Mouse (Mus musculus): ENCODE measurements at regions not wholly inside any gene's neighbourhood (a gene's known extent, or its start where the extent isn't known, plus 50 kb on each side); places are given as distances from the start of the nearest gene placed in this dataset.

DNA sequence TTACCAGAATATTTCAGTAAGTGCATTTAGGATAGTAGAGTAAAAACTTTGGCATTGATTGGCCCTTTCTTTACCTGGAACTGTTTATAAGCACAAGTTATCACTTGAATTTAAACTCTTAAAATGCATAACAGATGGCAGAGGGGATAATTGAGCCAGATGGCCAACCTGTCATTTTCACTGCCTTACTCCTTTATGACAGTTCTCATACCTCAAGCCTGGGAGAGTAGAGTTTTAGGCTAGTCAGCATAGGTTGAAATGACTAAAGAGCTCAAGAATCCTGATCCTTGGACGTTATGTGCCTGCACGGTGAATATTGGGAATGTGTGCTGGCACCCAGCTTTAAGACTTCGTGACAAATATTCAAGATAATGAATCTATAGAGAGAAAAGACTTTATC, 369.1 kb upstream of the Slc35b3 start:
- Histone ChIP-seq H3K27me3 (ENCODE audit: insufficient read depth, low read length) (no peaks in the 10 kb centered on the region), H3K36me3 (ENCODE audit: insufficient read depth, low read length) (no peaks in the 10 kb centered on the region), H3K9ac (ENCODE audit: low read depth, low read length) (no peak overlapping the region), H3K4me3 (replicated peaks; ENCODE audit: low read depth, low read length) (no peak overlapping the region), H3K4me1 (replicated peaks; ENCODE audit: insufficient read depth, low read length) (no peaks in the 10 kb centered on the region), H3K9me3 (replicated peaks; ENCODE audit: low read length) (no peaks in the 10 kb centered on the region), H3K27ac (no peak overlapping the region), H3K4me2 (ENCODE audit: low read length) (no peak overlapping the region)
- 89% methylated on average over 3 of the region's 3 CpGs for WGBS
- DNase-seq (ENCODE audit: low spot score) (no peak), ATAC-seq (replicated peaks; ENCODE audit: low FRiP score, low read depth) (no peak)
- TF ChIP-seq CTCF (IDR thresholded peaks at IDR 0.05; ENCODE audit: low read depth): no peak

DNA sequence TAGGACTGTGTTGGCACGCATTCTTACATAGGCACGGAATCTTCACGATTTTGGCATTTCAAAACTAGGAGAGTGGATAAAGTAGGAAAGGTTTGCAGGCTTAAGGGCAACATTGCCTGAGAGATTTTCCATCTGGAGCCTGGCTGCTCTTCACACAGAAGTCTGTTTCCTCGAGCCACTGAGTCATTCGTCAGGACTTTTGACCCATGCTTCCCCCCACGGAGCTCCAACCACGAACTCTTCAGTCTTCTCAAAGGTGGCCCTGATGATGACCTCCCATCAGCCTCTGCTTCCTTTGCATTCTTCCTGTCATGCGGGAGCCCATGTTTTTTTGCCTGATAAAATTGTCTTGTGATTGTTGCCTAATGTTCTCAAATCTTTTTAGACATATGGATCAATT, 365.5 kb upstream of the Slc35b3 start:
- TF ChIP-seq CTCF (IDR thresholded peaks at IDR 0.05; ENCODE audit: low read depth): no peak
- H3K27ac ChIP-seq: no peak overlapping the region
- no peaks in the 10 kb centered on the region for H3K4me1 ChIP-seq (replicated peaks; ENCODE audit: insufficient read depth, low read length)
- DNase-seq (ENCODE audit: low spot score) (no peak), ATAC-seq (replicated peaks; ENCODE audit: low FRiP score, low read depth) (no peak)
- no peaks in the 10 kb centered on the region for H3K27me3 ChIP-seq (ENCODE audit: insufficient read depth, low read length)
- no peak overlapping the region for H3K4me3 ChIP-seq (replicated peaks; ENCODE audit: low read depth, low read length)
- H3K9me3 ChIP-seq (replicated peaks; ENCODE audit: low read length): no peaks in the 10 kb centered on the region
- no peak overlapping the region for H3K4me2 ChIP-seq (ENCODE audit: low read length)
- 45% methylated on average over 8 of the region's 8 CpGs for WGBS
- H3K9ac ChIP-seq (ENCODE audit: low read depth, low read length): no peak overlapping the region
- H3K36me3 ChIP-seq (ENCODE audit: insufficient read depth, low read length): no peaks in the 10 kb centered on the region

DNA sequence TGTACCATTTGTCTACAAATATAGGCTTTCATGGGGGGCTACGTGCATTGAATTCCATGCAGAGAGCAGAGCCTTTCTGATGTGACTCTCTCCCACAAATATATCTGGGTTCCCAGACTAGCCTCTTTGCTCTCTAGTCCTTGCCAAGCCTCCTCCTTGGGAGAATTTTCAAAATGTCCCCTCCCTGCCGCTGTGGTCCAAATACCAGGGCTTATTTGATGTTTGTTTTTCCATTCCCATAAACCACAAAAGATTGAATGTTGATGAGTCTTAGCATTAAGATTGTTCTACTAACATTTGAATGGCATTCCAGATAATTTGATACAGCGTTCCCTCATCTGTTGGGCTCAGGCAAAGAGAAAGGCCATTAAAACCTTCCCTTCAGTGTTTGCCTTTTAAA, 360.4 kb upstream of the Slc35b3 start:
- Histone ChIP-seq H3K9me3 (replicated peaks; ENCODE audit: low read length) (no peaks in the 10 kb centered on the region), H3K4me1 (replicated peaks; ENCODE audit: insufficient read depth, low read length) (no peaks in the 10 kb centered on the region), H3K27ac (no peak overlapping the region), H3K4me3 (replicated peaks; ENCODE audit: low read depth, low read length) (no peak overlapping the region), H3K27me3 (ENCODE audit: insufficient read depth, low read length) (no peaks in the 10 kb centered on the region), H3K4me2 (ENCODE audit: low read length) (no peak overlapping the region), H3K36me3 (ENCODE audit: insufficient read depth, low read length) (no peaks in the 10 kb centered on the region), H3K9ac (ENCODE audit: low read depth, low read length) (no peak overlapping the region)
- 74% methylated on average over 3 of the region's 3 CpGs for WGBS
- TF ChIP-seq CTCF (IDR thresholded peaks at IDR 0.05; ENCODE audit: low read depth): no peak
- ATAC-seq (replicated peaks; ENCODE audit: low FRiP score, low read depth): no peak
- no peak for DNase-seq (ENCODE audit: low spot score)

DNA sequence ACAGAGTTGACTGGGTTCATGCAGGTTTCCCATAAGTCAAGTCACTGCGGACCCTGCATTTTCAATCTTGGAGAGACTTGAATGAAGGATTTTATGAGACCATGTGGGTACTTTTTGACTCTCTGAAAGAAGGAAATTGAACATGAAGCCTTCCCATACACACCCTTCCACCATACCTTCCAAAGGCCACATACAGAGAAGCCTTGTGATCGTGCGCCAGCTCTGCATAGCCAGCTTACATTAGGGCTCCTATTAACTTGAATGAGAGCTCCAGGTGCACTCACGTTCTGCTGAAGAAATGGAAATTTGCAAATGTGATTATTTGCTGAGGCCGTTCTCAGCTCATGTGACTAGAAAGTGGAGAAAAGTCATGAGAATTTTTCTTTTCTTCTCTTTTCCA, 349.1 kb upstream of the Slc35b3 start:
- WGBS: 92% methylated on average over 5 of the region's 5 CpGs

DNA sequence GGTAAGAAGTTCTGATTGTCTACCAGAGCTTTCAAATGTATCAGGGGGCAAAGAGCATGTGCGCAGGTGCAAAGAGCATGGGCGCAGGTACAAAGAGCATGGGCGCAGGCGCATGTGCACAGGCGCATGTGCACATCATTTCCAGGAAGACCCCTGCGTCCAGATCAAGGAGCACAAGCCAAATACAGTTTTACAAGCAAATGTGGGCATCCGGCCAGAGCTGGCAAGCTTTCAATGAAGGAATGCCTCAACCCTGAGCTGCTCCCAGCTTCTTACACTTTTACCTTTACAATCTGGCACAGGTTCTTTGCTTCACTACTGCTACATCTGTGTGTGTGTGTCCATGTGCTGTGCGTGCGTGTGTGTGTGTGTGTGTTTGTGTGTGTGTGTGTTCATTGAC, 347.2 kb upstream of the Slc35b3 start:
- Histone ChIP-seq H3K4me1 (replicated peaks; ENCODE audit: insufficient read depth, low read length) (no peaks in the 10 kb centered on the region), H3K4me3 (replicated peaks; ENCODE audit: low read depth, low read length) (no peak overlapping the region), H3K9me3 (replicated peaks; ENCODE audit: low read length) (no peaks in the 10 kb centered on the region), H3K9ac (ENCODE audit: low read depth, low read length) (no peak overlapping the region), H3K4me2 (ENCODE audit: low read length) (no peak overlapping the region), H3K36me3 (ENCODE audit: insufficient read depth, low read length) (no peaks in the 10 kb centered on the region), H3K27ac (no peak overlapping the region), H3K27me3 (ENCODE audit: insufficient read depth, low read length) (no peaks in the 10 kb centered on the region)
- 77% methylated on average over 9 of the region's 9 CpGs for WGBS
- ATAC-seq (replicated peaks; ENCODE audit: low FRiP score, low read depth) (no peak), DNase-seq (ENCODE audit: low spot score) (no peak)
- TF ChIP-seq CTCF (IDR thresholded peaks at IDR 0.05; ENCODE audit: low read depth): no peak

More for the DNA sequence above, 349.1 kb upstream of the Slc35b3 start:
- H3K4me2 ChIP-seq (ENCODE audit: low read length): no peak overlapping the region
- H3K4me1 ChIP-seq (replicated peaks; ENCODE audit: insufficient read depth, low read length): no peaks in the 10 kb centered on the region
- TF ChIP-seq CTCF (IDR thresholded peaks at IDR 0.05; ENCODE audit: low read depth): no peak
- H3K9ac ChIP-seq (ENCODE audit: low read depth, low read length): no peak overlapping the region
- H3K9me3 ChIP-seq (replicated peaks; ENCODE audit: low read length): no peaks in the 10 kb centered on the region
- H3K36me3 ChIP-seq (ENCODE audit: insufficient read depth, low read length): no peaks in the 10 kb centered on the region
- ATAC-seq (replicated peaks; ENCODE audit: low FRiP score, low read depth): no peak
- no peaks in the 10 kb centered on the region for H3K27me3 ChIP-seq (ENCODE audit: insufficient read depth, low read length)
- no peak for DNase-seq (ENCODE audit: low spot score)
- no peak overlapping the region for H3K4me3 ChIP-seq (replicated peaks; ENCODE audit: low read depth, low read length)
- no peak overlapping the region for H3K27ac ChIP-seq

DNA sequence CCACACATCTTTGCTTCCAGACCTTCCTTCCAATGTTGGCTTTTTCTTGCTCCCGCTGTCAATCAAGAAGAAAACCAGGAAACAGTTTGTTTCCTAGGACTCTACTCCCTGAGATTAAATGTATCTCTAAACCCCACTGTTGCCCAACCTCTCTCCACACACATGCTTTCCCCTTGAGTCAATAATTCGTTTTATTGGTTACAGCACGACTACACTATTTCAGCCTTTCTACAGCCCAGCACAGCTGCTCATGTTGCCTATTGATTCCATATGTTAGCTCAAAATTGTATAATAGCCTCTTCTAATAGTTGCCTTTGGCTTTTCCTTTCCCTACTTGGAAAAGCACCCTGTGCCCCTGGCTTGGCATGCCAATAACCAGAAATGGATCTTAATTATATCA, 346.2 kb upstream of the Slc35b3 start:
- WGBS: 67% methylated on average over 3 of the region's 3 CpGs
- ATAC-seq (replicated peaks; ENCODE audit: low FRiP score, low read depth) (no peak), DNase-seq (ENCODE audit: low spot score) (no peak)
- Histone ChIP-seq H3K9me3 (replicated peaks; ENCODE audit: low read length) (no peaks in the 10 kb centered on the region), H3K27me3 (ENCODE audit: insufficient read depth, low read length) (no peaks in the 10 kb centered on the region), H3K9ac (ENCODE audit: low read depth, low read length) (no peak overlapping the region), H3K27ac (no peak overlapping the region), H3K4me2 (ENCODE audit: low read length) (no peak overlapping the region), H3K4me3 (replicated peaks; ENCODE audit: low read depth, low read length) (no peak overlapping the region), H3K36me3 (ENCODE audit: insufficient read depth, low read length) (no peaks in the 10 kb centered on the region), H3K4me1 (replicated peaks; ENCODE audit: insufficient read depth, low read length) (no peaks in the 10 kb centered on the region)
- no peak for TF ChIP-seq CTCF (IDR thresholded peaks at IDR 0.05; ENCODE audit: low read depth)

DNA sequence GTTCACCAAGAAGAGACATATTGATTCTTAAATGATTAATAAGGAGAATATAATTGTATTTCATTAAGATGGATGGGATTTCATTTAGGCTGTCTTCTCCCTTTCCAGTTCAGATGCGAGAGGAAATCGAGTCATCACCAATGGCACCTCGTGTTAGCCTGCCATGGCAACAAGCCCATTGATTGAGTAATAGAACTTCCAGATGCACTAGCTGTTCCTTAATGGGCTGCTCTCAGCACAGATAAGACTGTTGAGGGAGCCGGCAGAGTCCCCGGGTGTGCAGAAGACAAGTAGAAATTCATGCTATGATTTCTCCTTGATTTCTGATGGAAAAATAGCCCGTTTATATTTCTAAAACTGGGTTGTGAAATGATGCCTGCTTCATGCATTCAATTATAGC, 336.5 kb upstream of the Slc35b3 start:
- Histone ChIP-seq H3K4me1 (replicated peaks; ENCODE audit: insufficient read depth, low read length) (no peaks in the 10 kb centered on the region), H3K9ac (ENCODE audit: low read depth, low read length) (no peak overlapping the region), H3K4me2 (ENCODE audit: low read length) (no peak overlapping the region), H3K4me3 (replicated peaks; ENCODE audit: low read depth, low read length) (no peak overlapping the region), H3K9me3 (replicated peaks; ENCODE audit: low read length) (no peaks in the 10 kb centered on the region), H3K27ac (no peak overlapping the region), H3K36me3 (ENCODE audit: insufficient read depth, low read length) (no peaks in the 10 kb centered on the region), H3K27me3 (ENCODE audit: insufficient read depth, low read length) (no peaks in the 10 kb centered on the region)
- DNase-seq (ENCODE audit: low spot score) (no peak), ATAC-seq (replicated peaks; ENCODE audit: low FRiP score, low read depth) (no peak)
- TF ChIP-seq CTCF (IDR thresholded peaks at IDR 0.05; ENCODE audit: low read depth): no peak
- WGBS: 84% methylated on average over 6 of the region's 6 CpGs
